Mouse (Mus musculus) right cerebral cortex, adult 2 months (tissue): ENCODE measurements around the gene Ccser1.

Experiments used
- DNase-seq, 2 experiments: peaks; one replicate each; pipeline ENCODE4 v3.0.0; 2021 to 2022; ENCODE audit warnings: low spot score in 2 of 2

The Ccser1 gene

DNA sequence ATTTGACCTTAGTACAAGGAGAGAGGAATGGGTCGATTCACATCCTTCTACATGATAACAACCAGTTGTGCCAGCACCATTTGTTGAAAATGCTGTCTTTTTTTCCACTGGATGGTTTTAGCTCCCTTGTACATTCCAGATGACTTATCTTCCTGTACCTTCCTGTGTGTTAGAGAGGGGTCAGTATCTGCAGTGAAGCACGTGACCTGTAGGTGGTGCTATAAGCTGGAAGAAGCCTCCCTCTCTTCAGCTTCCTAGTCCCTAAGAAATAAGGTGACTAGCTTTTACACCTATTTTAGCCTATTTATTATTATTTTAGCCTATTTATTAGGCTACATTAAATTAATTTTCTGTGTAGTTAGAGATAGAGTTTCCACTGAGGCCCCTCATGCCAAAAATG lies 506.9 kb downstream of the Ccser1 start:
- peak in 1 of 2 experiments; percentile 6 for DNase-seq

DNA sequence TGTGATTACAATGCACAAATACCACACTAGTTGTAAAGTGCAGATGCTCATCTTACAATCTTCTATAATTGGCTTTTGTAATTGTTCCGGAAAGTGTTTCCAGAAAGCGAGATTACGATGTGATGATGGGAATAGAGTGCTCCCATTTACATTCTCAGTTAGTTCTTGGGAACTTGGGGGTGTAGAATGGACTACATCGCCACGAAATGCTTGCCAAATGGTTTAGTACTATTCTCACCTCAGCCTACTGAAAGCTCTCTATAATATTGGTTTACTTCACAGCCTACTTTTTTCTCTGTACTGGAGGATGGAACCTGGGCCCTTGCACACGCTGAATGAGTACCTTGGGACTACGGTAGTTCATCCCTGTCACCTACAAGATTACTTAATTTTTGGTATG lies 522.9 kb downstream of the Ccser1 start:
- peak in 1 of 2 experiments; percentile 6 for DNase-seq

DNA sequence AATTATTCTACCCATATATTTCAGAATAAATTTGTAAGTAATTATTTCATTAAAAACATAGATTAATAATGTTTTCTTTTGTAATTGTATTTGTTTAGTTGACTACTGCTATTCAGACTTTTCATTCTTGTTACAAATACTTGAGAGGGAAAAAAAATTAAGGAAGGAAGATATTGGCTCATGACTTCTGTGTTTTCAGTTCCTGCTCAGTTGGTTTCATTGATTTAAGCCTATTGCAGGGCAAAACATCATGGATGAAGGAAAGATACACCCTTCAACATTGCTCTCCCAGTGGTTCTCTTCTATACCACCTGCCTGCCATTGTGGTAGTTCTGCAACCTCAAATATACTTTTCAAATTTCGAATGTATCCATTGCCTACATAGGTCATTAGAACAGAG lies 541.1 kb downstream of the Ccser1 start:
- no peak for DNase-seq

DNA sequence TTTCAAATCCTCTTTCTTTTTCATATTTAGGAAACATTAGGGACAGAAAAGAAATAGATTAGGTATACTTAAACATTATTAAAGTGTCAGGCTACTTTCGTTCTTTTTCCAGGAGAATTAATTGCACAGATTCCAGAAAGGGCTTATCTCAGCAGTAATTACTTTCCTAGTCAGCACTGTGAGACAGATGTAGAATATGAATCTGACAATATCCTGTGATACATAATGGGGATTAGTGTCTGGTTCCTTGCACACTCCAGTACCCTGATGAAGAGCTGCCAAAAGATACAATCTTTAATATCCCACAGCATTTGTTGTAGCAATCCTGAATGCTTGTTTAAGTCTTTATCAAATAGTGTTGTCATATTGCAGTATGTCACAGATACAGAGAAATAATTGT lies 548.9 kb downstream of the Ccser1 start:
- DNase-seq, result no peak

DNA sequence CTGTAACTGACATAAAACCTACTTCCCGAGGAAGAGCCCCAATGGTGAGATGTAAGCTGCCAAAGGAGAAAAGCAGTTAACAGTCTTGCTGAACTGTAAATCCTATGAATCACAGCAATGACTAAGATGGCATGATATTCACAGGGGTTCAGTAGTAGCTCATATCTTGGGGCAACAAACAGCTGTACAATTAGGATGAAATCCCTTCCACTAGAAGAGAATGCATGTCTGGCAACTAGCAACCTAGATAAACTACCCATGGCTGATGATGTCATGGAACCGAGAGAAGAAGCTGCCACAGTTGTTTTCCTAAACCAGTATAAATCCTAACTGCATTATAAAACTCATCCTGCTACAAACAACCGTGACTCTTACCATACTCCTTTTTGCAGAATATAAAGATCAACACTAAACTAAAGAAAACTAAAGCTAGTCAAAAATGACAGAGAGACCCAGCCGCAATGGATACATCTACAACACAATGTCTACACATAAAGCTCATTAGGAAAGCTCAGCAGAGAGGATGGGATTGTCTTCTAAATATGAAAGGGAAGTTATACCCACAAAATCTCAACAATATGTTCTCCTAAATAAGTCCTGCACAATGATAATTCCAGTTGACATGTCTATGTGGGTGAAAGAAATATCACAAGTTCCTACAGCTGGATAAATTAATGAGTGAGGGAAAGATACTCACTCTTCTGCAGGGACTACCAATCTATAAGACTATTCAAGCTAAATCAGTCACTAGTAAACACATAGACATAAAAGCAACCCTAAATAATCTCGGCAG lies 550.2 kb downstream of the Ccser1 start:
- DNase-seq, result no peak

GRCm38 (mm10) chr6:61746346-61746745 lies 566.2 kb downstream of the Ccser1 start:
- no peak for DNase-seq

- no peak for DNase-seq
These were observed 582.0 kb downstream of the Ccser1 start for GRCm38 (mm10) chr6:61762135-61762534.

DNA sequence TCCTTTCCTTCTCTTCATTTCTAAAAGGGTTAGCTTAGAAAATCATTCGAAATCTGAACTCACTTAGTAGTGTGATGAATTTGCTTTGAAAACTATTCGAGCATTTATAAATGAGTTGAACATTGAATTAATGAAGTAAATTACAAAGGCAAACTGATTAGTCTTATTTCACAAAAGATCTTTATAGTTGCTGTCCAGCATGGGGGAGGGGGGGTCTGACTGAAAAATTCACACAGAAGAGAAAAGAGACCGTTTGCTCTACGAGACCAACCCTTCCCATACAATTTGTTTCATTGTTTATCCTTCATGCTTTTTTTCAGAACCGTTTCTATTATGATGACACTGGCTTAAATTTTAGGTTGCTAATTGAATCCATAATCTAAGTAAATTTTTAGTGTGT lies 583.3 kb downstream of the Ccser1 start:
- no peak for DNase-seq

DNA sequence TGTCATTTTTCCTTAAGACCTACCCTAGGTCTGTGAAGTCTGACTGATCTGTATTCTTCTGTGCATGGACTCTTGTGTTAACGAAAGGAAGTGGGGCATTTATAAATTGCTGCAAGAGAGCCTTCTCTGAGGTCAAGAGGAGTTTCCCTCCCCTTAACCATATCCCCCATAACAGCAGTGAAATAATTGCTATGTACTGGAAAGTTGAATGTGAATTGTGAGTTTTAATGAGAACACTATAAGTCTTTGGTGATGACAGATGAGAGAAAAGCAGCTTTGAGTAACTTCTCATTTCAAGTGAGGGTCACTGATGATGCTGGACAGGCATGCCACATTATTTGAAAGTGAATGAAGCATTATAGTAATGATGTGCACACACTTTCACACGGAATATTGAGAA lies 585.7 kb downstream of the Ccser1 start:
- DNase-seq, result no peak

DNA sequence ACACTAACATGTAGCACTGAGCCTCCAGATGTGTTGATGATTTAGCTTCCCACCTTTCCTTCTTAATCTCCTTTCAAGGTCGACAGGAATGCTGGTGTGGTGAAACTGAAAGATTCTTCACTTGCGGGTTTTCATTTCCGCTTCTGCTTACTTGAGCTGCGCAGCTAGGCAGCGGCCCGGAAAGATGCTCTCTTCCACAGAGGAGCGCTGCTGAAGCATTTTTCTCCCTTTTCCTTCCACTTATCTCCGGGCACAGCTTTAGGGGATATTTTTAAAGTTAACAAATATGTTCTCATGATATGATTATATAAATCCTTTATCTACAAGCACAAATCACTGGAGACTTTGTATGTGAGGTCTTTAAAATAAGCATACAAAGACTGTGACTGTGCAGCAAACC lies 587.0 kb downstream of the Ccser1 start:
- DNase-seq, result peak; percentile 14 to 15

- DNase-seq, result no peak
These were observed 606.6 kb downstream of the Ccser1 start for GRCm38 (mm10) chr6:61786706-61787105.

- DNase-seq, result no peak
These were observed 620.8 kb downstream of the Ccser1 start for GRCm38 (mm10) chr6:61800889-61801288.

DNA sequence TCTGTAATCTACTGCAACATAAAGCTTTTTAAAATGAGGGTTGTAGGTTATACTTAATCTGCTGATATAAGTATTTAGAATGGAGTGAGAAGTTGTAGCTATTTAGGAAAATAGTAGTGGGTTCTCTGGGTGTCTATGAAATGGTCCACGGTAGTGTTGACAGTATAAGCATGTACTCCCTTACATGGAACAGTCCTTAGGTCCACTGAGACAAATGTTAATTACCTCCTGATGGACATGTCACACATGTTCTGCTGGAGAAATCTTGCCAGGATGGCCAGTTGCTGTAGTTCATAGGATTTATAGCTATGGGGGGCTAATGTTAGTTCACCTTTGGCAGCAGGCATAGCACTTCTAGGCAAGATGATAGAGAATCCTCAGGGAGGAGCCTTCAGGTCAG lies 625.4 kb downstream of the Ccser1 start:
- DNase-seq, result no peak

DNA sequence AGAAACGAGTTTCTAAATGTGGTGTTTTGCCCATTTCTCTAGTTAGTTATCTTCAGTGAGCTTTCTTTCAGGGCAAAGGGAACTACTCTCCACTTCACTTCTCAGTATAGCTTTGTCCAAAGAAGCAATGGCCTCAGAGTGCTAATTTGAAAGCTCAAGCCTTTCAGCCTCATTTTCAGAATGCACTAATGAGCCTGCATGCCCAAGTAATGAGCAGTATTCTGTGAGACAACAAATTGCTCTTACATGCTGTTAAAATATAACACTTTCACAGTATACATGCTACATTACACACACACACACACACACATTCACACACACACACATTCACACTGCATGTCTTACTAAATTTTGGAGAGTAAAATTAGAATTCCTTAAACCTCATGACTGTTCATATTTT lies 637.6 kb downstream of the Ccser1 start:
- no peak for DNase-seq

GRCm38 (mm10) chr6:61876302-61876701 lies 696.2 kb downstream of the Ccser1 start:
- DNase-seq, result no peak

GRCm38 (mm10) chr6:61898238-61898637 lies 718.1 kb downstream of the Ccser1 start:
- no peak for DNase-seq

DNA sequence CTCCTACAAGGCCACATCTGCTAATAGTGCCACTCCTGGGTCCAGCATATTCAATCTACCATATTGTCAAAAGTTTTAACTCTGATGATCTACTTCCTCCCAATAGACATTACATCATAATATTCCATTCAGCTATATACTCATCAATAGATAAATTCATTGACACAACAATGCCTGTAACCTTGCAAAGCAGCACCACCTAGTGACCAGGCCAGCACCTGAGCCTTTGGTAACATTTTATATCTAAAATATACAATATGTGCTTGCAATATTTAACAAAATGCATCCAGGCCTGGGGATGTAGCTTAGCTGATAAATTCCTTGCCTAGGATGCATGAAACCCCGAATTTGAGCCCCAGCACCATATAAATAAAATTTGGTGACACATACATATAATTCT lies 722.6 kb downstream of the Ccser1 start:
- peak; percentile 20 to 25 for DNase-seq

GRCm38 (mm10) chr6:61912896-61913295 lies 732.8 kb downstream of the Ccser1 start:
- no peak for DNase-seq

DNA sequence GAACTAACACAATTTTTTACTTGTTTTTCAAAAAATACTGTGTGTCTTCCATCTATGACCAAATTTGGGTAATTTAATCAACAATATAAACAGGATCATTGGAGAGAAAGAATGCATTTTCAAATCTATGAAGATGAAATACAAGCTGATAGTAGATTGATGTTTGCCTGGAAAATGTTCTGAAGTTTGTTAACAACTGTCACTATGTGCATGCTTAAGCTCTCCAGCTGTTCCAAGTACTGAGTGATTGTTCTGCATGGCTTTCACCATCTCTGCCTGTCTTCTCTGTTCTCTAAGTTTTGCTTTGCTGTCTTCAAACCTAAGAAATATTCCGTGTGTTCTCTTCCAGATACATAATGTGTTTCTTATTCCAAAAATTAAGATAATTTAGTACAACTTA lies 751.5 kb downstream of the Ccser1 start:
- no peak for DNase-seq

DNA sequence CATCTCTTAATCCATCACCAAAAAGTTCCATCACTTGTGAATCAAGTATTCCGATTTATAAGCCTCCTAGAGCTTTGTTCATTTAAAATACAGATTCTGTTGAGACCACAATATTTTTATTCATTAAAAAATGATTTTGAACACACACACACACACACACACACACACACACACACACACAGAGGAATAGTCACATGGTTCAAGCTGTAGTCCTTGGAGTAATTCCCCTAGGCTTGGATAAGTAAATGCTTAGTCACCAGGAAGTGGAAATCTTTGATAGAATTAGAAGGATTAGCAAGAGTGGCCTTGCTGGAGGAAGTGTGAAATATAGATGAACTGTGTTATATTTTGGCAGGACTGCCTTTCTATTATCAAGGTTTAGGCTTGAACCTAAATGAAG lies 756.5 kb downstream of the Ccser1 start:
- no peak for DNase-seq

- DNase-seq, result no peak
These were observed 759.1 kb downstream of the Ccser1 start for GRCm38 (mm10) chr6:61939236-61939635.

DNA sequence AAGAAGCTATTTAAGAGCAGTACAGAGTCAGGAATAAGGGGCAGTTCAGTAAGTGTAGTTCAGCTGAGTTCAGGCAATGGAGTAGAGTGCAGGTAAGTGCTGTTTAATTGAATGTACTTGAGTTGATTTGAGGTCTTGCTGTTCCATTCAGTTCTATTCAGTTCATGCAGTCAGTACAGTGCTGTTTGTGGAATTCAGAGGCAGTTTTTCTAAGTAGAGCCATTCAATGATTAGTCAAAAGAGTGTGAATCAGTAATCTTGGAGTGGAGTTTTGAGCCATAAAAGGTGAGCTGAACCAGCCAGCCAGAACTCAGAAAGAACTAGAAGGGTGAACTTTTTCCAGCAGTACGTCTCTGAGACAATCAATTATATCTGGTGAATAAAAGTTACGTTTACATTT lies 773.6 kb downstream of the Ccser1 start:
- no peak for DNase-seq

DNA sequence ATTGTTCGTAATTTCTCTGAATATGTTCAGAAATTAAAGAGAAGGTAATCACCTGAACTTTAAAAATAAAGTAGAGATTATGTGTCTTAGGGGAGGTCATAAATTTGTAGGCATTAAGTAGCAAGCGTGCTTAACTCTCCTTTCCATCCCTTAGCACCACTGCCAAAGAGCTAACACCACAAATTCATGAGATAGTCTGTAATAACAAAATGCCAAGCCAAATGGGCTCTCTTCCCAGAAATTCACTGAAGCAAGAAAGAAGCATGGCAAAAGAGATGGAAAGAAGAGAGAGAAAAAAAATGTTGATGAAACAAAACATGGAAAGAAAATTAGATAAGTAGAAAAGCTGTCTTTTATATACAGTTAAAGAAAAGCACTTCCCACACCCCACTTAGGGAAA lies 796.8 kb downstream of the Ccser1 start:
- no peak for DNase-seq

GRCm38 (mm10) chr6:61978379-61978778 lies 798.3 kb downstream of the Ccser1 start:
- DNase-seq, result peak in 1 of 2 experiments; percentile 15
